Mouse (Mus musculus) heart, adult 2 months (tissue): Measurements from ENCODE around the gene Slc44a2.

Experiments used
- CTCF ChIP-seq: fragments of 200-600 bp; IDR thresholded peaks from 2 replicates; pipeline ENCODE4 v1.8.1; 2022; ENCODE audit warnings: antibody characterized with exemption, mild to moderate bottlenecking, moderate library complexity
- POLR2A ChIP-seq: fragments of 200-500 bp; IDR thresholded peaks from 2 replicates; pipeline ENCODE4 v1.6.1; 2011; ENCODE audit warnings: mild to moderate bottlenecking, low read depth, low read length, control low read depth; ENCODE audit not compliant: insufficient read depth

DNA sequence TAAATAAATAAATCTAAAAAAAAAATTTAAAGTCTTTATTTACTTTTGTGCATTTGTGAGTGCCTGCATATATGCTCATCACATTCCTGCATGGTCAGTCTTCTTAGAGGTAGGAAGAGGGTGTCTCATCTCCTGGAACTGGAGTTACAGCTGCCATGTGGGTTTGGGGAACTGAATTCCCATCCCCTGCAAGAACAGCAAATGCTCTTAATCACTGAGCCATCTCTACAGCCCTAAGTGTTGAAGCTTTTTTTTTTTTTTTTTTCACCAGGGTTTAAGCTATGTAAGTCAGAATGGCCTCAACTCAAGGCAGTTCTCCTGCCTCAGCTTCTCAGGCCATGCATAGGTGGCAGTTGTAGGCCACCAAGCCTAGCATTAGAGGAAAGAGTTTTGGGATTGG, 14.2 kb downstream of the Slc44a2 start:
- TF ChIP-seq CTCF (no peak), POLR2A (no peak)
